Mouse (Mus musculus) layer of hippocampus, postnatal 10 days (tissue): Measurements from ENCODE around the gene Gpn2. TPM values are rescaled to one million over a fixed set of nuclear protein-coding genes. Genes with fewer than 3 reads are reported as not detected.
A peak's percentile ranks its signal among the peaks of the same experiment; 100 is the strongest.

Experiments used
- DNase-seq, 2 experiments: peaks; one replicate each; pipeline ENCODE4 v3.0.0; 2021; ENCODE audit warnings: low spot score in 2 of 2
- total RNA-seq, 2 experiments: library from RNA; stranded (reverse); gene quantifications; 2 replicates each; pipeline ENCODE4 v1.2.3; 2021

Gene Gpn2
- total RNA-seq, 2 experiments from 2014 or later: 12.4 to 14.8 TPM

DNA sequence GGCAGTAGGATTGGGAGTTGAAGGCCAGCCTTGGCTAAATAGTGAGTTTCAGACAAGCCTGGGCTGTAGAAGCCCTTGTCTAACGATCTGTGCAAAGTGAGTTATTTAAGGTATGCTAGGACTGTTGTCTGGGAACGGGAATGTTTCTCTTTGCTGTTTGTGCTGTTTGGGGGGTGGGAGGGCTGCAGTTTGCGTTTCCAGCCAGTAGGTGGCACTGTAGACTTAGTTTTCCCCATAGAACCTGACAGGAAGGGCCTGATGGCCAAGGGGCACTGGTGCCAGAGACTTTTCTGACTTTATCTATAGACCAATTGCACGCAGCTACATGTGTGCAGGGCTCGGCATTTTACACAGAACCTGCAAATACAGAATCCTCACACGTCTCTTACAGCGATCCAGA lies 8.4 kb downstream of the Gpn2 start:
- peak; percentile 78 to 79 for DNase-seq

- DNase-seq: no peak
Observed at GRCm38 (mm10) chr4:133595538-133595937, 11.4 kb downstream of the Gpn2 start.

DNA sequence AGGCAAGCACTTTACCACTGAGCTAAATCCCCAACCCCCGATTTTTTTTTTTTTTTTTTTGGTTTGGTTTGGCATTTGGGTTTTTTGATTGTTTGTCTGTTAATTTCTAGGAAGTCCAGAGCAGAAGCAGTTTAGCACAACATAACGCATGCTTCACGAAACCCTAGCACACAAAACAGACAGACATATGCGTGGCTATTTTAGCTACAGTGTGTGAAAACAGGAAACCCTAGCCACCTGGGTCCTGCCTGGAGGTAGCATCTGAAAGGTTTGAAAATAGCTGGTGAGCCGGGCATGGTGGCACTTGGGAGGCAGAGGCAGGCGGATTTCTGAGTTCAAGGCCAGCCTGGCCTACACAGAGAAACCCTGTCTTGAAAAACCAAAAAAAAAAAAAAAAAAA lies 11.9 kb downstream of the Gpn2 start:
- DNase-seq: no peak

DNA sequence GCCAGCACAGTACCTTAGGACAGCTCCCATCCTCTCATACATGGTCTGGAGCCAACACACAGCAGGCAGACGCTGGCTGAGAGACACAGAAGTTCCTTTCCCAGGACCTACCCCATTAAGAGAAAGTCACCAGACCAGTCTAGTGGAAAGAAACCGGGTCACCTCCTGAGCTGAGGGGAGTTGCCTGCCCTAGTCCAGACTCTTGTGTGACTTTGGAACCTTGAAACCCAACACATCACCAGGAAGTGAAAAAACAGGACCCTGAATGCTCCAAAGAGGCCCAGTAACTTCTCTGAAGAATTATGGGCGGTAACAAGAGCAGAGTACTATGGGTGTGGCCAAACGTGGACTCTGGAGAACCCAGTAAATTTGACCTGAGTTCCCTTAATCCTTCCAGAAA lies 14.5 kb downstream of the Gpn2 start:
- DNase-seq: no peak

GRCm38 (mm10) chr4:133599116-133599515 lies 15.0 kb downstream of the Gpn2 start:
- no peak for DNase-seq

DNA sequence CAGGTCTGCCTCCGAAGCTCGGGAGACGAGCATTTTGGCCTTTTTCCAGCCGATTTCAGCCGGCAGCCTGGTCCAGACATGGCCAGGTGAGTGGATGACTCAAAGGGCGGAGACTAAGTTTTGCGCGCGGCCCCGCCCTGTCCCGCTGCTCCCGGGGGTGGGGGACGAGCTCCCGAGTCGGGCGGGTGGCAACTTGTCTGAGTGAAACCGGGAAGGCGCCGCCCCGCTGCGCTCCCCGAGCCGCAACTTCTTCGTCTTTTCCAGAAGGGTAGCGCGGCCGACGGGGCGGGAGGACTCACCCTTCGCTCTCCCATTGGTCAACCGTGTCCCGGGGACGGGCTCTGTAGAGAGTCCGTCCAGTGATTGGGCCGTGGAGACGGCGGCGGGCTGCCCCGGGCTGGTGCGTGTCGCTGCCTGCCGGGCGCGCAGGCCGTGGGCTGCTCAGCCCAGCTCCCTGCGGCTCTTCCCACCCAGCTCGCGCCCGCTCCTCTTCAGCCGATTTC lies 15.5 kb downstream of the Gpn2 start:
- DNase-seq: peak; percentile 71 to 80

GRCm38 (mm10) chr4:133600306-133600705 lies 16.1 kb downstream of the Gpn2 start:
- DNase-seq: no peak

- no peak for DNase-seq
Observed at GRCm38 (mm10) chr4:133601721-133602218, 17.6 kb downstream of the Gpn2 start, which contains the start of gene Sfn. Gene Sfn, minus strand, starts transcription at chr4:133602168.

GRCm38 (mm10) chr4:133603056-133603455 lies 18.9 kb downstream of the Gpn2 start:
- no peak for DNase-seq

- no peak for DNase-seq
Observed at GRCm38 (mm10) chr4:133604175-133604574, 20.0 kb downstream of the Gpn2 start.

- no peak for DNase-seq
Observed at GRCm38 (mm10) chr4:133604856-133605255, 20.7 kb downstream of the Gpn2 start.

GRCm38 (mm10) chr4:133605330-133605729 lies 21.2 kb downstream of the Gpn2 start:
- DNase-seq: no peak

- DNase-seq: no peak
Observed at GRCm38 (mm10) chr4:133607284-133607683, 23.1 kb downstream of the Gpn2 start.

GRCm38 (mm10) chr4:133609719-133610118 lies 25.6 kb downstream of the Gpn2 start:
- peak; percentile 78 to 84 for DNase-seq

DNA sequence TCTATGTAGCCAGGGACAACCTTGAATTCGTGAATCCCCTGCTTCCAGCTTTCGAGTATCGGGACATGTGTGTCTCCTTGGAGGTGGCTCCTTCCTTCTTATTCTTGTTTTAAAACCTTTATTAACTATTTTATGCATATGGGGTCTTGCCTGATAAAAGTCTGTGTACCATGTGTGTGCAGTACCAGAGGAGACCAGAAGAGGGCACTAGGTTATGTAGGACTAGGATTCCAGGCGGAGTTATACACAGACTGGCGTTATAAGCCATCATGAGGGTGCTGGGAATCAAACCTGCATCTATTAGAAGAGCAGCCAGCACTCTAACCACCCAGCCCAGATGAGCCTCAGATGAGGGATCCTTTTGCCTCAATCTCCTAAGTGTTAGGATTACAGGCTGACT lies 27.7 kb downstream of the Gpn2 start:
- no peak for DNase-seq

DNA sequence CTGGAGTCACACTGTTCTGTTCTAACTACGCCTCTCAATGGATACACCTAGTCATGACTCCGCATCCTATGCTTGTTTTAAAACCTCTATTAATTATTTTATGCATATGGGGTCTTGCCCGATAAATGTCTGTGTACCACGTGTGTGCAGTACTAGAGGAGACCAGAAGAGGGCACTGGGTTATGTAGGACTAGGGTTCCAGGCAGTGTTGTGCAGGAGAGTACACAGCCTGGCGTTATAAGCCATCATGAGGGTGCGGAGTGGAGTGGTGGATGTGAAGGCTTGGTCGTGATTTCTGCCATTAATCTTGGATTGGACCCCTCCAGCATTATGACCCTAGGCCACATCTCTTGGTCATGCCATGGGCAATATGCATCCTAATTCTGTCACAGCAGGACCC lies 28.3 kb downstream of the Gpn2 start:
- DNase-seq: no peak

GRCm38 (mm10) chr4:133613026-133613425 lies 28.9 kb downstream of the Gpn2 start:
- no peak for DNase-seq

- DNase-seq: no peak
Observed at GRCm38 (mm10) chr4:133613867-133614266, 29.7 kb downstream of the Gpn2 start.

GRCm38 (mm10) chr4:133614274-133614761 lies 30.2 kb downstream of the Gpn2 start:
- peak; percentile 51 to 52 for DNase-seq

DNA sequence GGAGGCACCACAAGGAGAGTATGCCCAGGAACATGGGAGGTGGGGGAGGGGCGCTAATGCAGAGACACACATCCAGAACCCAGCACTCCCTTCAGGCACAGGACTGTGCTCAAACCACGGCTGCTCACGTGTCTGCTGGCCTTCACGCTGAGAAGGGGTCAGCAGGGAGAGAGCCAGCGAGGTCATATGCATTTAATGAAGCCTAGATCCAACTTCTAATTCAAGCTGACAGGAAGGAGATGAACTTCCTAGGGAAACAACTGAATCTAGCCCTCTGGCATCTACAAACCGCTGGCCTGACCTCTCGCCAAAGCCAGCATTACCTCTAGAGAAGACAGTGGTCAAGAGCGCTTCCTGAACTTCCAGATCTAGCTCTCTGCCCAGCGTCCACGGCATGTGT lies 31.3 kb downstream of the Gpn2 start:
- DNase-seq: no peak

GRCm38 (mm10) chr4:133617936-133618335 lies 33.8 kb downstream of the Gpn2 start:
- DNase-seq: no peak

- DNase-seq: no peak
Observed at GRCm38 (mm10) chr4:133619473-133620136, 35.4 kb downstream of the Gpn2 start.

DNA sequence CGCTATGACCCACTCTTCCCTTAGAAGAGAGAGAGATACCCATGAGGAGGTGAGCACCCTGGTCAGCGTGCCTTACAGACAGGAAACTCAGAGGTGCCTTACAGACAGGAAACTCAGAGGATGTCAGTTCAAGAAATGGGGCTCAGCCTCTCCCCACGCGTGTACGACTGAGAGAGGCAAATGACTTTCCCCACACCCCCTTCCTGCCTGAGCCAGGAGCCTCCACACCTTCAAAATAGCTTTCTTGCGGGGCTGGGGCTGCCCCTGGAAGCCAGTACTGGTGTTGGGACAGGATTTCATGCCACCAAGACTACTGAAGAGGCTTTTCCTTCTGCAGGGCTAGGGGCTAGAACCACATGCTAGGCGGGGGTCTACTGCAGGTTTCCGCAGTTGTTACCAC lies 36.5 kb downstream of the Gpn2 start:
- DNase-seq: no peak
